Mouse (Mus musculus) intestine, postnatal 0 days (tissue): ENCODE results near the gene Vwa3a. TPM values are rescaled to one million over a fixed set of nuclear protein-coding genes. Genes with fewer than 3 reads are reported as not detected.
"Not testable (repeated sequence)": the region's sequence is repeated elsewhere in the genome, so short reads cannot be mapped to it uniquely, and the experiment has no call there.

Source experiments
- ATAC-seq: fragments of 200-750 bp; cut with Nextera tagmentation; 2 replicates; pipeline ENCODE4 v1.8.0; 2017; ENCODE audit warnings: mild to moderate bottlenecking, moderate TSS enrichment, moderate library complexity
- H3K27ac ChIP-seq: fragments of 300-500 bp; sonication (generic); 2 replicates; pipeline ENCODE4 v1.5.1; 2014; ENCODE audit warnings: mild to moderate bottlenecking, low read depth, low read length, moderate library complexity
- H3K27me3 ChIP-seq: fragments of 300-500 bp; sonication (generic); replicated peaks from 2 replicates; pipeline ENCODE4 v1.6.1; 2014; ENCODE audit warnings: low read length, mixed read lengths; ENCODE audit not compliant: control insufficient read depth, insufficient read depth
- H3K36me3 ChIP-seq: fragments of 300-500 bp; sonication (generic); 2 replicates; pipeline ENCODE4 v1.6.1; 2014; ENCODE audit warnings: mild to moderate bottlenecking, moderate library complexity; ENCODE audit not compliant: control insufficient read depth, insufficient read depth
- H3K4me1 ChIP-seq: fragments of 300-500 bp; sonication (generic); replicated peaks from 2 replicates; pipeline ENCODE4 v1.6.1; 2014; ENCODE audit warnings: antibody characterized with exemption, low read length, mixed read lengths; ENCODE audit not compliant: control insufficient read depth, insufficient read depth
- H3K4me2 ChIP-seq: fragments of 300-500 bp; sonication (generic); replicated peaks from 2 replicates; pipeline ENCODE4 v1.6.1; 2014; ENCODE audit warnings: low read depth, mild to moderate bottlenecking, moderate library complexity
- H3K4me3 ChIP-seq: fragments of 300-500 bp; sonication (generic); 2 replicates; pipeline ENCODE4 v1.5.1; 2014; ENCODE audit warnings: low read depth, low read length
- H3K9ac ChIP-seq: fragments of 300-500 bp; sonication (generic); 2 replicates; pipeline ENCODE4 v1.6.1; 2014; ENCODE audit warnings: mild to moderate bottlenecking, low read depth, low read length
- H3K9me3 ChIP-seq: fragments of 300-500 bp; sonication (generic); 2 replicates; pipeline ENCODE4 v1.6.1; 2016; ENCODE audit warnings: mixed run types; ENCODE audit not compliant: control insufficient read depth
- CTCF ChIP-seq: sonication (generic); IDR thresholded peaks from 2 replicates; pipeline ENCODE4 v1.5.1; 2016; ENCODE audit warnings: low read depth, mild to moderate bottlenecking, control low read depth, antibody characterized with exemption, moderate library complexity
- WGBS: fragments of 180-500 bp; shearing (Covaris S2); extraction: QIAGEN DNeasy Blood & Tissue Kit; methylation state at CpG from one replicate; pipeline ENCODE4 v1.1.7; 2014; 5-methylcytosine and 5-hydroxymethylcytosine counted together
- polyA plus RNA-seq: library from polyadenylated mRNA; unstranded; fragments of >200 nt; fragmentation: Nextera tagmentation; extraction: Ambion mirVana; gene quantifications from 2 replicates; pipeline ENCODE4 v1.2.1, GENCODE M21; 2015

Gene Vwa3a
- polyA plus RNA-seq, 1 experiment from 2014 or later: 0.25 TPM

- Histone ChIP-seq H3K27me3 (no peaks in the 10 kb centered on the region), H3K9ac (no peak overlapping the region), H3K27ac (no peak overlapping the region), H3K9me3 (no peaks in the 10 kb centered on the region), H3K36me3 (no peaks in the 10 kb centered on the region), H3K4me1 (no peaks in the 10 kb centered on the region), H3K4me2 (no peak overlapping the region), H3K4me3 (no peak overlapping the region)
- TF ChIP-seq CTCF: no peak
- 62% methylated on average over 3 of the region's 3 CpGs for WGBS
- ATAC-seq: no peak
Observed at GRCm38 (mm10) chr7:120703888-120704287, 35.2 kb upstream of the Vwa3a start.

GRCm38 (mm10) chr7:120712071-120712470 is 27.0 kb upstream of the Vwa3a start:
- Histone ChIP-seq H3K9ac (no peak overlapping the region), H3K4me1 (no peaks in the 10 kb centered on the region)
- WGBS: 93% methylated on average over 2 of the region's 2 CpGs

GRCm38 (mm10) chr7:120713225-120713624 is 25.9 kb upstream of the Vwa3a start:
- no peaks in the 10 kb centered on the region for H3K27me3 ChIP-seq
- no peak overlapping the region for H3K4me2 ChIP-seq
- no peak overlapping the region for H3K27ac ChIP-seq
- no peak for TF ChIP-seq CTCF
- H3K9ac ChIP-seq: no peak overlapping the region
- WGBS: 91% methylated on average over 2 of the region's 2 CpGs
- ATAC-seq: no peak
- H3K36me3 ChIP-seq: no peaks in the 10 kb centered on the region
- H3K9me3 ChIP-seq: no peaks in the 10 kb centered on the region
- H3K4me3 ChIP-seq: no peak overlapping the region
- no peaks in the 10 kb centered on the region for H3K4me1 ChIP-seq

More at GRCm38 (mm10) chr7:120712071-120712470, 27.0 kb upstream of the Vwa3a start:
- Histone ChIP-seq H3K27me3 (no peaks in the 10 kb centered on the region), H3K36me3 (no peaks in the 10 kb centered on the region), H3K27ac (no peak overlapping the region), H3K9me3 (no peaks in the 10 kb centered on the region), H3K4me2 (no peak overlapping the region), H3K4me3 (no peak overlapping the region)
- no peak for ATAC-seq
- TF ChIP-seq CTCF: no peak

GRCm38 (mm10) chr7:120713951-120714350 is 25.2 kb upstream of the Vwa3a start:
- H3K4me3 ChIP-seq, H3K27ac ChIP-seq, H3K27me3 ChIP-seq, H3K4me1 ChIP-seq, ATAC-seq, H3K4me2 ChIP-seq, H3K9me3 ChIP-seq, H3K36me3 ChIP-seq, H3K9ac ChIP-seq: not testable (repeated sequence)
- WGBS: 87% methylated on average over 11 of the region's 11 CpGs

GRCm38 (mm10) chr7:120717261-120717660 is 21.9 kb upstream of the Vwa3a start:
- 62% methylated on average over 2 of the region's 2 CpGs for WGBS
- no peak for ATAC-seq

GRCm38 (mm10) chr7:120721051-120721450 is 18.1 kb upstream of the Vwa3a start:
- TF ChIP-seq CTCF: no peak
- Histone ChIP-seq H3K9me3 (no peaks in the 10 kb centered on the region), H3K27ac (no peak overlapping the region), H3K4me3 (no peak overlapping the region), H3K4me1 (no peaks in the 10 kb centered on the region), H3K4me2 (no peak overlapping the region), H3K9ac (no peak overlapping the region), H3K36me3 (no peaks in the 10 kb centered on the region), H3K27me3 (no peaks in the 10 kb centered on the region)
- no peak for ATAC-seq
- 89% methylated on average over 5 of the region's 5 CpGs for WGBS

More at GRCm38 (mm10) chr7:120717261-120717660, 21.9 kb upstream of the Vwa3a start:
- no peak overlapping the region for H3K4me3 ChIP-seq
- no peak overlapping the region for H3K27ac ChIP-seq
- H3K4me2 ChIP-seq: no peak overlapping the region
- H3K36me3 ChIP-seq: no peaks in the 10 kb centered on the region
- H3K9me3 ChIP-seq: no peaks in the 10 kb centered on the region
- no peaks in the 10 kb centered on the region for H3K27me3 ChIP-seq
- H3K9ac ChIP-seq: no peak overlapping the region
- no peaks in the 10 kb centered on the region for H3K4me1 ChIP-seq
- TF ChIP-seq CTCF: no peak

GRCm38 (mm10) chr7:120721456-120721855 is 17.7 kb upstream of the Vwa3a start:
- Histone ChIP-seq H3K36me3 (no peaks in the 10 kb centered on the region), H3K9ac (no peak overlapping the region), H3K27me3 (no peaks in the 10 kb centered on the region), H3K4me3 (no peak overlapping the region), H3K9me3 (no peaks in the 10 kb centered on the region), H3K4me2 (no peak overlapping the region), H3K27ac (no peak overlapping the region; the same call in 1 of the 2 replicates), H3K4me1 (no peaks in the 10 kb centered on the region)
- TF ChIP-seq CTCF: no peak
- 90% methylated on average over 8 of the region's 8 CpGs for WGBS
- ATAC-seq: no peak
